ENCODE assay signal across 8 mouse cellular contexts in the genomic region with DNA sequence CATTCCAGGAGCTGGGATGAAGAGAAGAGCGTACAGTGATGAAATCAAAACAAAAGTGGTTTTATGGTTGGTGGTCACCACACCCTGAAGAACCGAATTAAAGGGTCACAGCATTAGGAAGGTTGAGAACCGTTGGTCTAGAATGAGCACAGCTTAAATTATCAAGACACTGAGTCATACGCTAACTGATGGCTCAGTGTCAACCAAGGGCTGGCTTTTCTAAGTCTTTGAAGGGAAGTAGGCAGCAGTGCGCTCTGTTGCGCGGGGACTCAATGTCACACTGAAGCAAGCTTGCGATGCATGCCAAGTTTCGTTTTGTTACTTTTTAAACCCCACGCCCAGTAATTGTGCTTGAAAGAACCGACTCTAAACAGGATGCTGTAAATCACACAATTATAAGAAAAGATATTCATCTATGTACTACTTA.
DNase-seq lines count a peak whose midpoint lies in the region; ATAC-seq and TF ChIP-seq lines count a peak whose summit lies in the region.

No protein-coding gene starts in this region.

- H3K9ac ChIP-seq in lung, embryonic 14.5 days: no peak overlapping the region

- H3K36me3 ChIP-seq in lung, embryonic 14.5 days (ENCODE audit: insufficient read depth): no peaks in the 10 kb centered on the region

- no peak overlapping the region for H3K4me2 ChIP-seq in lung, embryonic 14.5 days

- no peaks in the 10 kb centered on the region for H3K9me3 ChIP-seq in lung, embryonic 14.5 days (ENCODE audit: low read depth, low read length)

- 68% methylated on average over 11 of the region's 11 CpGs for WGBS in lung, embryonic 14.5 days

- DNase-seq in gastrocnemius, adult 18-20 months (ENCODE audit: low spot score): peak; percentile 40
- DNase-seq in gastrocnemius, postnatal 14 days: no peak
- DNase-seq in B cell, adult 2 months: peak; percentile 41 to 43
- DNase-seq in lung, embryonic 14.5 days: peak; percentile 72
- no peak for DNase-seq in thymus, postnatal 0 days (ENCODE audit: low spot score)
- DNase-seq in cerebellum, postnatal 10 days: no peak
- no peak for DNase-seq in frontal cortex, postnatal 10 days (ENCODE audit: low spot score in 2 of 2)

- H3K4me1 ChIP-seq in brown adipose tissue, adult 24 weeks (ENCODE audit: control insufficient read depth, insufficient read depth, insufficient read length, low read length): peaks cover 48% of the 10 kb centered on the region
- peaks cover 26% of the 10 kb centered on the region; the same call in 1 of the 2 replicates for H3K4me1 ChIP-seq in lung, embryonic 14.5 days (ENCODE audit: insufficient read depth)

- no peak for ATAC-seq in lung, embryonic 14.5 days (ENCODE audit: insufficient read depth)

- no peaks in the 10 kb centered on the region for H3K27me3 ChIP-seq in lung, embryonic 14.5 days (ENCODE audit: insufficient read depth, low read length)

- H3K27ac ChIP-seq in brown adipose tissue, adult 24 weeks (replicated peaks; ENCODE audit: low read depth, low read length): peak overlapping the region; percentile 94
- peak overlapping the region; percentile 30; the same call in 1 of the 2 replicates for H3K27ac ChIP-seq in lung, embryonic 14.5 days (ENCODE audit: low read depth)

- H3K4me3 ChIP-seq in brown adipose tissue, adult 24 weeks (ENCODE audit: insufficient read depth, low read depth, low read length): no peak overlapping the region
- no peak overlapping the region for H3K4me3 ChIP-seq in lung, embryonic 14.5 days (ENCODE audit: low read depth, low read length)

- TF ChIP-seq CTCF in lung, embryonic 14.5 days (IDR thresholded peaks at IDR 0.05; ENCODE audit: low read depth): no peak

- intact Hi-C loops in gastrocnemius, postnatal 14 days (cut with DNase I; ENCODE audit: low total_unique reads): no loop called here

Comparison
In these comparisons a context has a peak if more than half of its experiments do, and no peak if none do; other contexts are left out.
1. DNase-seq: peak in gastrocnemius, adult 18-20 months (single experiment), B cell, adult 2 months (2 of 2) and lung, embryonic 14.5 days (single experiment); none in gastrocnemius, postnatal 14 days (single experiment), thymus, postnatal 0 days (single experiment), cerebellum, postnatal 10 days (0 of 2) and frontal cortex, postnatal 10 days (0 of 2).